Mouse (Mus musculus): ENCODE measurements around the gene Ptprt.

DNA sequence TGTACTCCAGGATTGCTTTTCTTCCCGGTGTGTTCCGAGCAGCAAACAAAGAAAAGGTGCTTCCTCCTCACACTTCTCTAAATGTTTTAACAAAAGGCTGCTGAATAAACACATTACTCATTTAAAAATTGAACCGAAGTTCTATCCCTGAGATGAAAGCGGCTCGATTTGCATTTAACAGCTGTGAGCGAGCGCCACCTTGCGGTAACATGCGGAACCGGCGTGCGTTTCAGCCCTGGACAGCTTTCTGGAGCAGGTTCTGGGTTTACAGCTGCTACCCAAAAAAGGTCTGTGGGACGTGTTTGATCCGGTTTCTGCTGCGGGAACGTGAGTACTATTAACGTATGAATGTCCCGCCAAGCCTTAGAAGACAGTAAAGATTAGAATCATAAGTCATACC is 1.9 kb downstream of the Ptprt start:
- TF ChIP-seq CTCF (IDR thresholded peaks at IDR 0.05; ENCODE audit: borderline replicate concordance, insufficient read depth, low read depth, low read length) (peak; percentile 91), POLR2A (IDR thresholded peaks at IDR 0.05; ENCODE audit: borderline replicate concordance, insufficient read depth, low read length) (no peak)

Data from cerebellum, adult 2 months (tissue).